Mouse (Mus musculus): Measurements from ENCODE around the gene Cacna1a.
A peak's percentile ranks its signal among the peaks of the same experiment; 100 is the strongest.
"Not testable (repeated sequence)": the region's sequence is repeated elsewhere in the genome, so short reads cannot be mapped to it uniquely, and the experiment has no call there.

Gene Cacna1a

GRCm38 (mm10) chr8:84599401-84599800, 211.2 kb downstream of the Cacna1a start:
- no peak for DNase-seq

- no peak for DNase-seq
Measured at GRCm38 (mm10) chr8:84600311-84600907, 212.2 kb downstream of the Cacna1a start.

- DNase-seq, result no peak
Measured at GRCm38 (mm10) chr8:84601221-84601751, 213.0 kb downstream of the Cacna1a start.

GRCm38 (mm10) chr8:84614512-84615223, 226.4 kb downstream of the Cacna1a start:
- peak; percentile 31 for DNase-seq

GRCm38 (mm10) chr8:84615666-84616485, 227.6 kb downstream of the Cacna1a start:
- no peak for DNase-seq

GRCm38 (mm10) chr8:84617005-84617404, 228.8 kb downstream of the Cacna1a start:
- no peak for DNase-seq

GRCm38 (mm10) chr8:84621102-84621625, 232.9 kb downstream of the Cacna1a start:
- DNase-seq, result no peak

GRCm38 (mm10) chr8:84623425-84623824, 235.2 kb downstream of the Cacna1a start:
- DNase-seq, result not testable (repeated sequence)

- DNase-seq, result no peak
Measured at GRCm38 (mm10) chr8:84629586-84629985, 241.3 kb downstream of the Cacna1a start.

GRCm38 (mm10) chr8:84630145-84630544, 241.9 kb downstream of the Cacna1a start:
- DNase-seq, result no peak

- DNase-seq, result no peak
Measured at GRCm38 (mm10) chr8:84631813-84632212, 243.6 kb downstream of the Cacna1a start.

GRCm38 (mm10) chr8:84633841-84634584, 245.8 kb downstream of the Cacna1a start:
- no peak for DNase-seq

- DNase-seq, result no peak
Measured at GRCm38 (mm10) chr8:84634849-84635304, 246.6 kb downstream of the Cacna1a start.

- DNase-seq, result no peak
Measured at GRCm38 (mm10) chr8:84635397-84636050, 247.3 kb downstream of the Cacna1a start.

GRCm38 (mm10) chr8:84636051-84636691, 247.9 kb downstream of the Cacna1a start:
- DNase-seq, result no peak

GRCm38 (mm10) chr8:84637946-84638554, 249.8 kb downstream of the Cacna1a start:
- no peak for DNase-seq

GRCm38 (mm10) chr8:84638555-84639161, 250.4 kb downstream of the Cacna1a start:
- DNase-seq, result no peak

- DNase-seq, result peak; percentile 95
Measured at GRCm38 (mm10) chr8:84639162-84640009, 251.1 kb downstream of the Cacna1a start.

GRCm38 (mm10) chr8:84640010-84640588, 251.9 kb downstream of the Cacna1a start:
- no peak for DNase-seq

All from kidney, adult 9 months (tissue).